Mouse (Mus musculus) C2C12 (cell line): Measurements from ENCODE around the gene Alg11. TPM values are rescaled to one million over a fixed set of nuclear protein-coding genes. Genes with fewer than 3 reads are reported as not detected.
A peak's percentile ranks its signal among the peaks of the same experiment; 100 is the strongest.

Experiments
- H3K27me3 ChIP-seq: one replicate; pipeline ENCODE4 v1.6.1; 2011; ENCODE audit not compliant: control insufficient read depth, insufficient read depth, insufficient read length
- H3K36me3 ChIP-seq: one replicate; pipeline ENCODE4 v1.6.1; 2011; ENCODE audit not compliant: control insufficient read depth, insufficient read depth
- H3K4me3 ChIP-seq: one replicate; pipeline ENCODE4 v1.5.1; 2011; ENCODE audit warnings: mild to moderate bottlenecking, control low read depth; ENCODE audit not compliant: poor library complexity, insufficient read depth, severe bottlenecking
- H3K79me2 ChIP-seq: one replicate; pipeline ENCODE4 v1.6.1; 2011; ENCODE audit not compliant: control insufficient read depth, insufficient read depth
- H3K79me3 ChIP-seq: one replicate; pipeline ENCODE4 v1.6.1; 2011; ENCODE audit warnings: low read depth, control low read depth
- H3ac ChIP-seq: one replicate; pipeline ENCODE3; 2011; ENCODE audit warnings: low read depth; ENCODE audit not compliant: control insufficient read depth, insufficient read length
- CEBPB ChIP-seq: IDR thresholded peaks from one replicate; pipeline ENCODE4 v1.6.1; 2011; ENCODE audit warnings: low read depth, mild to moderate bottlenecking, control low read depth, moderate library complexity
- CTCF ChIP-seq: IDR thresholded peaks from one replicate; pipeline ENCODE4 v1.5.1; 2011; ENCODE audit not compliant: control insufficient read depth, insufficient read depth, insufficient read length
- FOSL1 ChIP-seq: IDR thresholded peaks from one replicate; pipeline ENCODE4 v1.8.0; 2011; ENCODE audit warnings: mild to moderate bottlenecking, low read length; ENCODE audit not compliant: poor library complexity, insufficient read depth, severe bottlenecking
- MAX ChIP-seq: IDR thresholded peaks from one replicate; pipeline ENCODE4 v1.6.1; 2011; ENCODE audit warnings: mild to moderate bottlenecking, control low read depth
- MYOD1 ChIP-seq: IDR thresholded peaks from one replicate; pipeline ENCODE4 v1.6.1; 2011; ENCODE audit warnings: low read depth; ENCODE audit not compliant: control insufficient read depth, insufficient read length
- MYOG ChIP-seq: IDR thresholded peaks from one replicate; pipeline ENCODE4 v1.6.1; 2011; ENCODE audit not compliant: control insufficient read depth, insufficient read length; ENCODE audit errors: extremely low read depth
- USF1 ChIP-seq: IDR thresholded peaks from one replicate; pipeline ENCODE4 v1.6.1; 2011; ENCODE audit warnings: low read depth, mild to moderate bottlenecking, control low read depth, moderate library complexity
- polyA plus RNA-seq: library from polyadenylated mRNA; unstranded; fragments of >200 nt; fragmentation: generic; extraction: Trizol; gene quantifications from one replicate; pipeline ENCODE4 v1.2.1, GENCODE M21; 2012; ENCODE audit warnings: missing spikeins

Alg11 gene
- polyA plus RNA-seq, 1 experiment = 3.1 TPM

- peaks cover 19% of the 10 kb centered on the region for H3K27me3 ChIP-seq
- peaks cover 39% of the 10 kb centered on the region for H3K36me3 ChIP-seq
- peak overlapping the region; percentile 40 for H3ac ChIP-seq
- peaks cover 19% of the 10 kb centered on the region for H3K79me3 ChIP-seq
- H3K4me3 ChIP-seq = peak overlapping the region; percentile 71
- TF ChIP-seq MYOG (no peak), CEBPB (no peak)
- peaks cover 31% of the 10 kb centered on the region for H3K79me2 ChIP-seq
These were observed 605 bp downstream of the Alg11 start for GRCm38 (mm10) chr8:22061126-22061525.

DNA sequence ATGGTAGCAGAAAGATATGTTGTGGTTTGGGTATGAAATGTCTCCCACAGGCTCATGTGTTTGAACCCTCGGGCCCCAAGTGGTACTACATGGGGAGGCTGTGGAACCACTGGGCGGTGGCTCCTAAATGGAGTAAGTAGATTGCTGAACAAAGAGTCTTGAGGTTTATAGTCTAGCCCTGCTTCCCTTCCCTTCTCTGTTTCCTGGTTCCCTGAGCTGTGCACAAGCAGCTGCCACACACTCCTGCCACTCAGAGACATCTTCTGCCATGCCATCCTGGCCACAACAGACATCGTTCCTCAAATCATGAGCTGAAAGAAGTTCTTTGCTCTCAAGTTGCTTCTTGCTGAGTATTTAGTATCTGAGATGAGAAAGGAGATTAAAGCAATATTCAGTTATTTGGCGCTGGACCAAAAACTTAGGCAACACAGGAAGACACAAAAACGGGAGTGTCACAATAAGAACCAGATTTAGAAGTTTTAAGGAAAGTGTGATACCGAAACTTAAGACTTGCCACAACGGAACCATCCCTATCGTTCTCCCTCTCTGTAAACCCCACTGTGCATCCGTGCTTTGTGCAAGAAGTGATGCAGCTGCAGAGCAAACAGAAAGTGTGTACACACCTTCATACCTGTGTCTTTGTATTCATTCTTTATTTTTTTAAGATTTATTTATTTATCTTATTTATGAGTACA is 18.9 kb downstream of the Alg11 start:
- Histone ChIP-seq H3K79me2 (no peaks in the 10 kb centered on the region), H3K79me3 (no peaks in the 10 kb centered on the region), H3K4me3 (no peak overlapping the region), H3K27me3 (no peaks in the 10 kb centered on the region), H3ac (no peak overlapping the region), H3K36me3 (no peaks in the 10 kb centered on the region)
- no peak for TF ChIP-seq CEBPB

DNA sequence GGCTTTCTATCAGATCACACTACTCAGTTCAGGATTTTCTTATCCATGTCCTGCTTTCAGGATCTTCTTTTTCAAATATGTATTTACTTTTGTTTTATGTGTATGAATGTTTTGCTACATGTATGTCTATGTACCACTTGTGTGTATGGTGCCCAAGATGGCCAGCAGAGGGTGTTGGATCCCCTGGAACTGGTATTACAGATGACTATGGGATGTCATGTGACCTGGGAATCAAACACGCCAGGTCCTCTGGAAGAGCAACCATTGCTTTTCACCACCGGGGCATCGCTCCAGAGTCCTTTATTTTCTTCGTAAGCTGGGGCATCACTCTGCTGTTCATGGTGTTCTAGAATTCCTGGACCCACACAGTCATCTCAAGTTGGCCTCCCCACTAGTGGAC is 28.7 kb downstream of the Alg11 start:
- Histone ChIP-seq H3K27me3 (peaks cover 8% of the 10 kb centered on the region), H3K4me3 (no peak overlapping the region), H3K36me3 (no peaks in the 10 kb centered on the region), H3ac (no peak overlapping the region), H3K79me2 (no peaks in the 10 kb centered on the region), H3K79me3 (no peaks in the 10 kb centered on the region)
- TF ChIP-seq CEBPB (no peak), FOSL1 (no peak), MYOD1 (no peak), CTCF (no peak), MYOG (no peak), USF1 (no peak), MAX (no peak)

DNA sequence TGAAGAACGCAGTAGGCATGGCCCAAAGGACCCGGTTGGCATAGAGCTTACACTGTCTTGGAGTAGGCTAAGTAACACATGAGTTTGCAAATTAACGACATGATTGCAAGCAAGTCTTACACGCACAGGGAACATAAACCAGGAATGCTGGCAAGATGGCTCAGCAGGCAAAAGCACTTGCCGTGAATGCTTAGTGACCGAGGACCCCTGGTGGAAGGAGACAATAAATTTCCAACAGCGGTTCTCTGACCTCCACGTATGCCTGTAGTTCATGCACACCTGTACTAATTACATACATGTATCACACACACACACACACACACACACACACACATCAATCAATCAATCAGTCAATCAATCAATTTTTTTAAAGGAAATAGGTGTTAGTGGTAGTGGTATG is 31.0 kb downstream of the Alg11 start:
- no peaks in the 10 kb centered on the region for H3K79me2 ChIP-seq
- H3ac ChIP-seq = no peak overlapping the region
- TF ChIP-seq MYOD1 (no peak), USF1 (no peak), MYOG (no peak), CTCF (no peak), MAX (no peak), CEBPB (no peak), FOSL1 (no peak)
- H3K36me3 ChIP-seq = no peaks in the 10 kb centered on the region
- peaks cover 4% of the 10 kb centered on the region for H3K27me3 ChIP-seq
- no peak overlapping the region for H3K4me3 ChIP-seq
- no peaks in the 10 kb centered on the region for H3K79me3 ChIP-seq

GRCm38 (mm10) chr8:22107020-22107419 is 46.5 kb downstream of the Alg11 start:
- TF ChIP-seq CTCF (no peak), MAX (no peak), MYOD1 (no peak), CEBPB (no peak), FOSL1 (no peak), USF1 (no peak)
- no peak overlapping the region for H3ac ChIP-seq

More at GRCm38 (mm10) chr8:22107020-22107419, 46.5 kb downstream of the Alg11 start:
- no peaks in the 10 kb centered on the region for H3K36me3 ChIP-seq
- H3K79me2 ChIP-seq = no peaks in the 10 kb centered on the region
- no peaks in the 10 kb centered on the region for H3K79me3 ChIP-seq
- H3K27me3 ChIP-seq = no peaks in the 10 kb centered on the region
- no peak overlapping the region for H3K4me3 ChIP-seq

Other genes starting within 250 kb of the Alg11 start
- not detected for gene Defb50, start 237.2 kb upstream of the Alg11 start, polyA plus RNA-seq
- gene Defb2, start 220.8 kb upstream of the Alg11 start, polyA plus RNA-seq = not detected
- gene Defb10, start 201.8 kb upstream of the Alg11 start, polyA plus RNA-seq = not detected
- gene Defb9, start 175.3 kb upstream of the Alg11 start, polyA plus RNA-seq = not detected
- gene Defb11, start 154.3 kb upstream of the Alg11 start, polyA plus RNA-seq = not detected
- gene Defb15, start 128.0 kb upstream of the Alg11 start, polyA plus RNA-seq = not detected
- not detected for gene Defb35, start 122.4 kb upstream of the Alg11 start, polyA plus RNA-seq
- not detected for gene Defb13, start 114.0 kb upstream of the Alg11 start, polyA plus RNA-seq
- not detected for gene Fam90a1a, start 102.0 kb upstream of the Alg11 start, polyA plus RNA-seq
- not detected for gene Ccdc70, start 90.9 kb upstream of the Alg11 start, polyA plus RNA-seq
- 0.04 TPM for gene Atp7b, start 416 bp upstream of the Alg11 start, polyA plus RNA-seq
- gene Nek5, start 64.3 kb downstream of the Alg11 start, polyA plus RNA-seq = not detected
- 1.4 TPM for gene Nek3, start 105.7 kb downstream of the Alg11 start, polyA plus RNA-seq
- gene Ckap2, start 125.1 kb downstream of the Alg11 start, polyA plus RNA-seq = 21.3 TPM
- gene Vps36, start 132.1 kb downstream of the Alg11 start, polyA plus RNA-seq = 22.9 TPM
- 0.04 TPM for gene Thsd1, start 166.6 kb downstream of the Alg11 start, polyA plus RNA-seq
- gene Tpte, start 222.7 kb downstream of the Alg11 start, polyA plus RNA-seq = not detected